Mouse (Mus musculus) heart, embryonic 11.5 days (tissue): ENCODE measurements at regions not wholly inside any gene's neighbourhood (a gene's known extent, or its start where the extent isn't known, plus 50 kb on each side); places are given as distances from the start of the nearest gene placed in this dataset.

Experiments
- ATAC-seq: fragments of 200-750 bp; cut with Nextera tagmentation; replicated peaks from 2 replicates; pipeline ENCODE4 v1.8.0; 2017; ENCODE audit warnings: moderate library complexity; ENCODE audit not compliant: insufficient number of reproducible peaks, low FRiP score, low TSS enrichment
- H3K27ac ChIP-seq: fragments of 300-500 bp; sonication (generic); 2 replicates; pipeline ENCODE4 v1.5.1; 2014; ENCODE audit warnings: mild to moderate bottlenecking, low read depth, low read length
- H3K27me3 ChIP-seq: fragments of 300-500 bp; sonication (generic); 2 replicates; pipeline ENCODE4 v1.6.1; 2014; ENCODE audit warnings: mild to moderate bottlenecking, low read length, mixed read lengths; ENCODE audit not compliant: control insufficient read depth, insufficient read depth
- H3K36me3 ChIP-seq: fragments of 300-500 bp; sonication (generic); 2 replicates; pipeline ENCODE4 v1.6.1; 2014; ENCODE audit warnings: mild to moderate bottlenecking, low read length, moderate library complexity, mixed read lengths; ENCODE audit not compliant: control insufficient read depth, insufficient read depth
- H3K4me1 ChIP-seq: fragments of 300-500 bp; sonication (generic); 2 replicates; pipeline ENCODE4 v1.6.1; 2014; ENCODE audit warnings: low read length; ENCODE audit not compliant: control insufficient read depth, insufficient read depth
- H3K4me2 ChIP-seq: fragments of 300-500 bp; sonication (generic); 2 replicates; pipeline ENCODE4 v1.6.1; 2014; ENCODE audit warnings: mild to moderate bottlenecking, moderate library complexity
- H3K4me3 ChIP-seq: fragments of 300-500 bp; sonication (generic); 2 replicates; pipeline ENCODE4 v1.5.1; 2014; ENCODE audit warnings: low read depth, low read length
- H3K9ac ChIP-seq: fragments of 300-500 bp; sonication (generic); 2 replicates; pipeline ENCODE4 v1.6.1; 2014; ENCODE audit warnings: mild to moderate bottlenecking, low read depth, low read length, moderate library complexity
- H3K9me3 ChIP-seq: fragments of 300-500 bp; sonication (generic); replicated peaks from 2 replicates; pipeline ENCODE4 v1.6.1; 2016; ENCODE audit warnings: low read length; ENCODE audit not compliant: control insufficient read depth
- WGBS: fragments of 180-500 bp; shearing (Covaris S2); extraction: QIAGEN DNeasy Blood & Tissue Kit; methylation state at CpG from one replicate; pipeline ENCODE4 v1.1.7; 2014; ENCODE audit not compliant: insufficient replicate concordance; 5-methylcytosine and 5-hydroxymethylcytosine counted together

- 47% methylated on average over 19 of the region's 19 CpGs for WGBS
- ATAC-seq = peak; percentile 39; the same call in 1 of the 2 replicates
- Histone ChIP-seq H3K4me1 (peaks cover 8% of the 10 kb centered on the region), H3K27ac (peak overlapping the region; percentile 46), H3K4me3 (no peak overlapping the region), H3K27me3 (no peaks in the 10 kb centered on the region), H3K36me3 (no peaks in the 10 kb centered on the region), H3K4me2 (no peak overlapping the region), H3K9me3 (no peaks in the 10 kb centered on the region), H3K9ac (no peak overlapping the region)
Measured at GRCm38 (mm10) chr13:97523523-97524412, 236.7 kb downstream of the Gm10260 start.

GRCm38 (mm10) chr13:97520988-97521547 lies 239.4 kb downstream of the Gm10260 start:
- Histone ChIP-seq H3K36me3 (no peaks in the 10 kb centered on the region), H3K27me3 (no peaks in the 10 kb centered on the region), H3K9me3 (no peaks in the 10 kb centered on the region), H3K4me2 (no peak overlapping the region), H3K27ac (no peak overlapping the region), H3K4me1 (peaks cover 8% of the 10 kb centered on the region), H3K9ac (no peak overlapping the region), H3K4me3 (no peak overlapping the region)
- no peak for ATAC-seq
- 81% methylated on average over 13 of the region's 13 CpGs for WGBS

GRCm38 (mm10) chr13:97516731-97517130 lies 243.7 kb downstream of the Gm10260 start:
- H3K4me2 ChIP-seq = no peak overlapping the region
- no peaks in the 10 kb centered on the region for H3K36me3 ChIP-seq
- no peak for ATAC-seq
- H3K9ac ChIP-seq = no peak overlapping the region
- H3K4me3 ChIP-seq = no peak overlapping the region
- no peaks in the 10 kb centered on the region for H3K9me3 ChIP-seq
- H3K4me1 ChIP-seq = 0 out of 2 replicates have a peak, but pooled peaks cover 4% of the 10 kb centered on the region
- no peak overlapping the region for H3K27ac ChIP-seq
- WGBS = 84% methylated on average over 4 of the region's 4 CpGs
- no peaks in the 10 kb centered on the region; the same call in 1 of the 2 replicates for H3K27me3 ChIP-seq

GRCm38 (mm10) chr13:97514421-97515066 lies 245.9 kb downstream of the Gm10260 start:
- no peaks in the 10 kb centered on the region; the same call in 1 of the 2 replicates for H3K27me3 ChIP-seq
- WGBS = 37% methylated on average over 21 of the region's 21 CpGs
- no peaks in the 10 kb centered on the region for H3K9me3 ChIP-seq
- ATAC-seq = no peak
- no peak overlapping the region for H3K9ac ChIP-seq
- no peak overlapping the region for H3K4me3 ChIP-seq
- H3K36me3 ChIP-seq = no peaks in the 10 kb centered on the region
- H3K4me1 ChIP-seq = peaks cover 10% of the 10 kb centered on the region
- peak overlapping the region; percentile 42 for H3K4me2 ChIP-seq
- no peak overlapping the region for H3K27ac ChIP-seq

- no peaks in the 10 kb centered on the region for H3K9me3 ChIP-seq
- peaks cover 10% of the 10 kb centered on the region for H3K4me1 ChIP-seq
- H3K27ac ChIP-seq = no peak overlapping the region
- H3K36me3 ChIP-seq = no peaks in the 10 kb centered on the region
- H3K4me2 ChIP-seq = no peak overlapping the region
- no peak overlapping the region for H3K4me3 ChIP-seq
- WGBS = 56% methylated on average over 4 of the region's 4 CpGs
- no peaks in the 10 kb centered on the region; the same call in 1 of the 2 replicates for H3K27me3 ChIP-seq
- ATAC-seq = no peak
- no peak overlapping the region for H3K9ac ChIP-seq
Measured at GRCm38 (mm10) chr13:97512521-97512920, 247.9 kb downstream of the Gm10260 start.

GRCm38 (mm10) chr13:97510431-97511261 lies 249.8 kb downstream of the Gm10260 start:
- Histone ChIP-seq H3K4me1 (peaks cover 10% of the 10 kb centered on the region), H3K4me2 (no peak overlapping the region), H3K9me3 (no peaks in the 10 kb centered on the region), H3K4me3 (no peak overlapping the region), H3K27ac (peak overlapping the region; percentile 62), H3K27me3 (no peaks in the 10 kb centered on the region; the same call in 1 of the 2 replicates), H3K36me3 (no peaks in the 10 kb centered on the region), H3K9ac (0 out of 2 replicates have a peak overlapping the region, but pooled peaks have one; percentile 22)
- WGBS = 56% methylated on average over 10 of the region's 10 CpGs
- peak; percentile 49; the same call in 1 of the 2 replicates for ATAC-seq

- H3K27me3 ChIP-seq = no peaks in the 10 kb centered on the region
- no peak overlapping the region for H3K9ac ChIP-seq
- no peaks in the 10 kb centered on the region for H3K36me3 ChIP-seq
- H3K27ac ChIP-seq = no peak overlapping the region
- H3K4me3 ChIP-seq = no peak overlapping the region
- H3K4me2 ChIP-seq = no peak overlapping the region
- WGBS = 77% methylated on average over 5 of the region's 5 CpGs
- no peaks in the 10 kb centered on the region for H3K4me1 ChIP-seq
- ATAC-seq = no peak
- H3K9me3 ChIP-seq = no peaks in the 10 kb centered on the region
Measured at GRCm38 (mm10) chr13:97504949-97505348, 255.5 kb downstream of the Gm10260 start.
